Mouse (Mus musculus): ENCODE measurements around the gene Sfmbt1. TPM values are rescaled to one million over a fixed set of nuclear protein-coding genes. Genes with fewer than 3 reads are reported as not detected.
"Not testable (repeated sequence)": the region's sequence is repeated elsewhere in the genome, so short reads cannot be mapped to it uniquely, and the experiment has no call there.

Gene Sfmbt1
- total and polyA plus RNA-seq, 2 experiments: 1.6 to 11.2 TPM

DNA sequence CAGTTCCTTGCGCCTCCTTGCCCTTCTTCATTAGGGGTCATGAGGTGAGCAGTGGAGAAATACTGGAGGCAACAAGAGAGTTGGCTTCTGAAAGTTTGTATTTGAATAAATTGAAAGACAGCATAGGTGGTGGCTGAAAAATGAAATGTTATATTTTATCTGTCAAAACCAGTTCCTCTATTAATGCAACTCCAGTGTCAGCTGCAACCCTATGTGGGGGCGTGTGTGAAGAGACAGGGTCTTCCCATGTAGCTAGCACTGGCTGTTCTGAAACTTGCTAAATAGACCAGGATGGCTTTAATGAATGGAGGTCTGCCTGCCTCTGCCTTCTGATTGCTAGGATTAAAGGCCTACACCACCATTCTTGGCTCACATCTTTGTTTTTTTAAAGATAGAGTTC lies 2.8 kb upstream of the Sfmbt1 start:
- Histone ChIP-seq H3K36me3 (ENCODE audit: control insufficient read depth, insufficient read depth, low read length) (no peaks in the 10 kb centered on the region), H3K27me3 (ENCODE audit: control insufficient read depth, insufficient read depth, low read length) (no peaks in the 10 kb centered on the region), H3K4me3 (ENCODE audit: insufficient read depth, low read depth, low read length) (no peak overlapping the region), H3K4me1 (ENCODE audit: control insufficient read depth, insufficient read depth, low read length) (no peaks in the 10 kb centered on the region), H3K27ac (replicated peaks; ENCODE audit: insufficient read depth, low read depth, low read length) (no peak overlapping the region), H3K9ac (ENCODE audit: low read depth, low read length) (no peak overlapping the region), H3K79me2 (ENCODE audit: control insufficient read depth, insufficient read depth, low read length) (no peaks in the 10 kb centered on the region)
- no peak for DNase-seq (ENCODE audit: extremely low read depth, low read depth, low spot score)
- no peak for TF ChIP-seq CTCF (IDR thresholded peaks at IDR 0.05; ENCODE audit: low read depth, low read length)
- TF ChIP-seq POLR2A (IDR thresholded peaks at IDR 0.05; ENCODE audit: extremely low read depth, insufficient read depth, low read length): no peak
- 97% methylated on average over 2 of the region's 2 CpGs for WGBS

DNA sequence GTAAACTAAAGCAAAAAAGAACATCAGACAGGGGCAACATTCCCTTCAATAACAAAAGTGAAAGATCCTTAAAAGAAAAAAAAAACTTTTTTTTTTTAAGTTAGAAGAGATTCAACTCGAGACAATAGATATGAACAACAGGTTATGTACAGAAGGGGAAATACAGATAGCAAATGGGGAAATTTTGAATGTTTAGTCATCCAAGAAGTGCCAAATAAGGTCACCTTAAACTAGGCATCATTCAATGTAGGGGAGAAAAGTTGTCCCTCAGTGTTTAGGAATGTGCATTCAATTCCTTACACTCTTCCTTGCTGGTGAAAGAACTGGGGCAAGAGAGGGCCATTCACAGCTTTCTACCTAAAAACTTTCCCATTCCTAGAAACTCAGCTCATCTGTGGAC lies 880 bp upstream of the Sfmbt1 start:
- H3K27ac ChIP-seq (replicated peaks; ENCODE audit: insufficient read depth, low read depth, low read length): no peak overlapping the region
- H3K36me3 ChIP-seq (ENCODE audit: control insufficient read depth, insufficient read depth, low read length): no peaks in the 10 kb centered on the region
- peaks cover 4% of the 10 kb centered on the region; the same call in 1 of the 2 replicates for H3K79me2 ChIP-seq (ENCODE audit: control insufficient read depth, insufficient read depth, low read length)
- DNase-seq (ENCODE audit: extremely low read depth, low read depth, low spot score): no peak
- no peak overlapping the region for H3K4me3 ChIP-seq (ENCODE audit: insufficient read depth, low read depth, low read length)
- H3K4me1 ChIP-seq (ENCODE audit: control insufficient read depth, insufficient read depth, low read length): peaks cover 4% of the 10 kb centered on the region; the same call in 1 of the 2 replicates
- TF ChIP-seq POLR2A (IDR thresholded peaks at IDR 0.05; ENCODE audit: extremely low read depth, insufficient read depth, low read length) (no peak), CTCF (IDR thresholded peaks at IDR 0.05; ENCODE audit: low read depth, low read length) (no peak)
- 61% methylated on average over 1 of the region's 1 CpGs for WGBS
- H3K27me3 ChIP-seq (ENCODE audit: control insufficient read depth, insufficient read depth, low read length): no peaks in the 10 kb centered on the region
- H3K9ac ChIP-seq (ENCODE audit: low read depth, low read length): no peak overlapping the region

DNA sequence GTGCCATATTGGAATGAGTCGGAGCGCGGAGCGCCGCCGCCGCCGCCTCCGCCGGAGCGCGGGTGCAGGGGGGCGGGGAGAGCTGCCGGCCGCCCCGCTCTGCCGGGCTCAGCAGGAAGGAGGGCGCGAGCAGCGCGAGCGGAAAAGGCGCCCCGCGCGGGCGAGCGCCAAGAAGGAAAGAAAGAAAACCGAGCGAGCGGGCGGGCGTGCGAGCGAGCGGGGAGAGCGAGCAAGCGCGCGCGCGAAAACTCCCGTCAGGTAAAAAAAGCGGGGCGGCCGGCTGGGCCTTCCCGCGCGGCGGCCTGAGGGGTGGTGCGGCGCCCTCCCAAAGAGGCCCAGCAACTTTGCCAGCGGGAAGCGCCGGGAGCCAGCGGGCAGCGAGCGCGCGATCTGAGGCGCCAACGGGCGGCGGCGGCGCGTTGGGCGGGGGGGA lies 985 bp downstream of the Sfmbt1 start:
- H3K27ac ChIP-seq (replicated peaks; ENCODE audit: insufficient read depth, low read depth, low read length): peak overlapping the region; percentile 82
- H3K27me3 ChIP-seq (ENCODE audit: control insufficient read depth, insufficient read depth, low read length): no peaks in the 10 kb centered on the region
- H3K79me2 ChIP-seq (ENCODE audit: control insufficient read depth, insufficient read depth, low read length): peaks cover 7% of the 10 kb centered on the region; the same call in 1 of the 2 replicates
- DNase-seq (ENCODE audit: extremely low read depth, low read depth, low spot score): no peak
- 0% methylated on average over 68 of the region's 68 CpGs for WGBS
- peak overlapping the region; percentile 62 for H3K4me3 ChIP-seq (ENCODE audit: insufficient read depth, low read depth, low read length)
- H3K9ac ChIP-seq (ENCODE audit: low read depth, low read length): peak overlapping the region; percentile 93
- H3K36me3 ChIP-seq (ENCODE audit: control insufficient read depth, insufficient read depth, low read length): no peaks in the 10 kb centered on the region
- peaks cover 4% of the 10 kb centered on the region; the same call in 1 of the 2 replicates for H3K4me1 ChIP-seq (ENCODE audit: control insufficient read depth, insufficient read depth, low read length)
- TF ChIP-seq CTCF (IDR thresholded peaks at IDR 0.05; ENCODE audit: low read depth, low read length) (no peak), POLR2A (IDR thresholded peaks at IDR 0.05; ENCODE audit: extremely low read depth, insufficient read depth, low read length) (0 out of 2 replicates have a peak, but pooled peaks have one; percentile 20)

DNA sequence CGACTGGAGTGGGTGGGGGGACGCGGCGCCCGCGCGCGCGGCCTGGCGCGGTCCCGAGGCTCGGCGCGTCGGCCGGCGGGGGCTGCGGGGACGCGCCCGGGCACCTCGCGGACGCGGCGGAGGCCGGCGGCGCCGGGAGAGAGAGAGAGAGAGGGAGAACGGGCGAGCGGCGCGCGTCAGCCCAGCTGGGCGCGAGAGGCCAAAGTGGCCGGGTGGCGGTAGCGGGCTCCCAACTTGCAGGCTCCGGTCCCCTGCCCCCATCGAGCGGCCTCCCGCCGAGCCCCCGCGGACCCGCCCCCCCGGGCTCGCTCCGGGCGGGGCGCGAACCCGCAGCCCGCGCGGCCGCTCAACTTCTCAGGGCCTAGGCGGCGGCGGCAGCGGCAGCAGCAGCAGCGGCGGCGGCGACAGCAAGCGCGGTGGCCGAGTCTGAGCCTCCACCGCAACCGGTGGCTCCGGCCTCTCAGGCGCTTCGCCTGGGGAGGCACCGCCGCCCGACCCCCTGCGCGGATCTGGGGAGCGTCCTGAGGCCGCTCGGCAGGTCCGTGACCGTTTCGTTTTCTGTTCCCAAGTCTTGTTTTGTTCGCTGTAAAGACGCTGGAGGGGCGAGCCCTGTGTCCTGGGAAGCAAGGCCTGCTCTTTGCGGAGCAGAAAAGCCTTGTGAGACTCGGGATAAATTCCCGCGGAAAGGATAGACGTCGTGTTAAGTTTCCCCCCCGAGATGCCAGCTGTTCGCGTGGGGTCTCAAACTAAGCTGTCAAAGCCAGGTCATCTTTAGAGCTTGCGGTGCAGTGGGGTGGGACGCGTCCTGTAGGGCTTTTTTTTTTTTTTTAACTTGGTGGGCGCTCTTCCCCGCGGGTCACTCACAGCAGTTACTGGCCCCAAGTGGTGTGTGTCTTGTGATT lies 1.7 kb downstream of the Sfmbt1 start:
- WGBS: under 1% methylated on average over 86 of the region's 106 CpGs
- TF ChIP-seq CTCF (IDR thresholded peaks at IDR 0.05; ENCODE audit: low read depth, low read length): no peak
- TF ChIP-seq POLR2A (IDR thresholded peaks at IDR 0.05; ENCODE audit: extremely low read depth, insufficient read depth, low read length): no peak
- Histone ChIP-seq H3K9ac (ENCODE audit: low read depth, low read length) (peak overlapping the region; percentile 93), H3K4me1 (ENCODE audit: control insufficient read depth, insufficient read depth, low read length) (peaks cover 4% of the 10 kb centered on the region; the same call in 1 of the 2 replicates), H3K27ac (replicated peaks; ENCODE audit: insufficient read depth, low read depth, low read length) (peak overlapping the region; percentile 82), H3K79me2 (ENCODE audit: control insufficient read depth, insufficient read depth, low read length) (peaks cover 7% of the 10 kb centered on the region; the same call in 1 of the 2 replicates), H3K27me3 (ENCODE audit: control insufficient read depth, insufficient read depth, low read length) (no peaks in the 10 kb centered on the region), H3K36me3 (ENCODE audit: control insufficient read depth, insufficient read depth, low read length) (no peaks in the 10 kb centered on the region), H3K4me3 (ENCODE audit: insufficient read depth, low read depth, low read length) (peak overlapping the region; percentile 62)
- peak; percentile 42 for DNase-seq (ENCODE audit: extremely low read depth, low read depth, low spot score)

DNA sequence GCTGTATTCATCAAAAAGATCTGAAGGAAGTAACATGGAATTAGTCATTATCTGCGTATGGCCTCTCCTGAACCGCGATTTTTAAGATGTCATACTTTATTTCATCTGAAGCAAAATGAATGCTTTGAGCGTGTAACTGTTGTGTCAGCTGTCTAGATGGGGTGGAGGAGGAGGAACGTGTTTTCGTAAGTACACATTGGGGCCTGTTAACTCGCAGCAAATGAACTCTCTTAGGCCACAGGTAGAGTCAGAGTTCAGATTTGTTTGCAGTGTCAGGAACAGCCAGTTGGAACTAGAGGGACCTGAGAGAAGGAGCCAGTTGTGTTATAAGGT lies 2.3 kb downstream of the Sfmbt1 start:
- no peaks in the 10 kb centered on the region for H3K27me3 ChIP-seq (ENCODE audit: control insufficient read depth, insufficient read depth, low read length)
- peak overlapping the region; percentile 45 for H3K27ac ChIP-seq (replicated peaks; ENCODE audit: insufficient read depth, low read depth, low read length)
- peaks cover 4% of the 10 kb centered on the region; the same call in 1 of the 2 replicates for H3K4me1 ChIP-seq (ENCODE audit: control insufficient read depth, insufficient read depth, low read length)
- under 1% methylated on average over 7 of the region's 7 CpGs for WGBS
- DNase-seq (ENCODE audit: extremely low read depth, low read depth, low spot score): peak; percentile 99
- H3K4me3 ChIP-seq (ENCODE audit: insufficient read depth, low read depth, low read length): peak overlapping the region; percentile 62
- peak overlapping the region; percentile 93 for H3K9ac ChIP-seq (ENCODE audit: low read depth, low read length)
- H3K36me3 ChIP-seq (ENCODE audit: control insufficient read depth, insufficient read depth, low read length): no peaks in the 10 kb centered on the region
- peaks cover 7% of the 10 kb centered on the region; the same call in 1 of the 2 replicates for H3K79me2 ChIP-seq (ENCODE audit: control insufficient read depth, insufficient read depth, low read length)
- no peak for TF ChIP-seq POLR2A (IDR thresholded peaks at IDR 0.05; ENCODE audit: extremely low read depth, insufficient read depth, low read length)
- TF ChIP-seq CTCF (IDR thresholded peaks at IDR 0.05; ENCODE audit: low read depth, low read length): no peak

DNA sequence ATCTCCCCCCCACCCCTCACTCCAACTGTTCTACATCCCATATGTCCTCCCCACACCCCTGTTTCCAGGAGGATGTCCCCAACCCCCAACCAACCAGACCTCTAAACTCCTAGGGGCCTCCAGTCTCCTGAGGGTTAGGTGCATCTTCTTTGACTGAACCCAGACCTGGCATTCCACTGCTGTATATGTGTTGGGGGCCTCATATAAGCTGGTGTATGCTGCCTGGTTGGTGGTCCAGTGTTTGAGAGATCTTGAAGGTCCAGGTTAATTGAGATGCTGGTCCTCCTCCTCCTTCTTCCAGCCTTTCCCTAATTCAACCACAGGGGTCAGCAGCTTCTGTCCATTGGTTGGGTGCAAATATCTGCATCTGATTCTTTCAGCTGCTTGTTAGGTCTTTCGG lies 4.0 kb downstream of the Sfmbt1 start:
- not testable (repeated sequence) for H3K4me1 ChIP-seq (ENCODE audit: control insufficient read depth, insufficient read depth, low read length); H3K9ac ChIP-seq (ENCODE audit: low read depth, low read length); H3K79me2 ChIP-seq (ENCODE audit: control insufficient read depth, insufficient read depth, low read length); DNase-seq (ENCODE audit: extremely low read depth, low read depth, low spot score); H3K27ac ChIP-seq (replicated peaks; ENCODE audit: insufficient read depth, low read depth, low read length); H3K27me3 ChIP-seq (ENCODE audit: control insufficient read depth, insufficient read depth, low read length); H3K36me3 ChIP-seq (ENCODE audit: control insufficient read depth, insufficient read depth, low read length); H3K4me3 ChIP-seq (ENCODE audit: insufficient read depth, low read depth, low read length)
- 90% methylated on average over 1 of the region's 1 CpGs for WGBS
